Mouse (Mus musculus) midbrain, postnatal 0 days (tissue): Measurements from ENCODE around the gene Kremen2. TPM values are rescaled to one million over a fixed set of nuclear protein-coding genes. Genes with fewer than 3 reads are reported as not detected.

ENCODE experiments used
- ATAC-seq: fragments of 200-750 bp; cut with Nextera tagmentation; 2 replicates; pipeline ENCODE4 v1.8.0; 2017; ENCODE audit warnings: moderate number of reproducible peaks, mild to moderate bottlenecking, moderate TSS enrichment, moderate library complexity; ENCODE audit not compliant: low FRiP score
- DNase-seq: peaks from one replicate; pipeline ENCODE4 v3.0.0-alpha.2; 2015; ENCODE audit warnings: low spot score
- H3K27ac ChIP-seq: fragments of 300-500 bp; sonication (generic); 2 replicates; pipeline ENCODE4 v1.5.1; 2014; ENCODE audit warnings: low read depth, mild to moderate bottlenecking, low read length, mixed read lengths
- H3K27me3 ChIP-seq: fragments of 300-500 bp; sonication (generic); 2 replicates; pipeline ENCODE4 v1.6.1; 2014; ENCODE audit warnings: low read length, control low read depth, mixed read lengths; ENCODE audit not compliant: insufficient read depth
- H3K36me3 ChIP-seq: fragments of 300-500 bp; sonication (generic); 2 replicates; pipeline ENCODE4 v1.6.1; 2014; ENCODE audit warnings: low read length, control low read depth, mixed read lengths; ENCODE audit not compliant: insufficient read depth
- H3K4me1 ChIP-seq: fragments of 300-500 bp; sonication (generic); 2 replicates; pipeline ENCODE4 v1.6.1; 2014; ENCODE audit warnings: mild to moderate bottlenecking, control low read depth, antibody characterized with exemption, low read length, mixed read lengths; ENCODE audit not compliant: insufficient read depth
- H3K4me2 ChIP-seq: fragments of 300-500 bp; sonication (generic); 2 replicates; pipeline ENCODE4 v1.6.1; 2014; ENCODE audit warnings: low read depth, mild to moderate bottlenecking, low read length, mixed read lengths; ENCODE audit not compliant: poor library complexity, severe bottlenecking
- H3K4me3 ChIP-seq: fragments of 300-500 bp; sonication (generic); 2 replicates; pipeline ENCODE4 v1.5.1; 2014; ENCODE audit warnings: low read depth, mild to moderate bottlenecking, low read length, moderate library complexity
- H3K9ac ChIP-seq: fragments of 300-500 bp; sonication (generic); replicated peaks from 2 replicates; pipeline ENCODE4 v1.6.1; 2014; ENCODE audit warnings: mild to moderate bottlenecking, low read length, moderate library complexity, mixed read lengths; ENCODE audit not compliant: poor library complexity, severe bottlenecking
- H3K9me3 ChIP-seq: fragments of 300-500 bp; sonication (generic); 2 replicates; pipeline ENCODE4 v1.6.1; 2016; ENCODE audit warnings: low read length, control low read depth
- CTCF ChIP-seq: IDR thresholded peaks from 2 replicates; pipeline ENCODE4 v1.5.1; 2016; ENCODE audit warnings: antibody characterized with exemption, mild to moderate bottlenecking
- WGBS: fragments of 180-500 bp; shearing (Covaris S2); extraction: QIAGEN DNeasy Blood & Tissue Kit; methylation state at CpG from one replicate; pipeline ENCODE4 v1.1.7; 2014; 5-methylcytosine and 5-hydroxymethylcytosine counted together
- polyA plus RNA-seq: library from polyadenylated mRNA; unstranded; fragments of >200 nt; fragmentation: Nextera tagmentation; extraction: Ambion mirVana; gene quantifications from 2 replicates; pipeline ENCODE4 v1.2.1, GENCODE M21; 2015
- total RNA-seq: library from RNA; depleted of rRNA; stranded (reverse); fragments of >200 nt; gene quantifications from 2 replicates; pipeline ENCODE4 v1.2.3, GENCODE M21; 2014

Kremen2 gene
- total and polyA plus RNA-seq, 2 experiments from 2014 or later: 0.38 to 1.3 TPM

DNA sequence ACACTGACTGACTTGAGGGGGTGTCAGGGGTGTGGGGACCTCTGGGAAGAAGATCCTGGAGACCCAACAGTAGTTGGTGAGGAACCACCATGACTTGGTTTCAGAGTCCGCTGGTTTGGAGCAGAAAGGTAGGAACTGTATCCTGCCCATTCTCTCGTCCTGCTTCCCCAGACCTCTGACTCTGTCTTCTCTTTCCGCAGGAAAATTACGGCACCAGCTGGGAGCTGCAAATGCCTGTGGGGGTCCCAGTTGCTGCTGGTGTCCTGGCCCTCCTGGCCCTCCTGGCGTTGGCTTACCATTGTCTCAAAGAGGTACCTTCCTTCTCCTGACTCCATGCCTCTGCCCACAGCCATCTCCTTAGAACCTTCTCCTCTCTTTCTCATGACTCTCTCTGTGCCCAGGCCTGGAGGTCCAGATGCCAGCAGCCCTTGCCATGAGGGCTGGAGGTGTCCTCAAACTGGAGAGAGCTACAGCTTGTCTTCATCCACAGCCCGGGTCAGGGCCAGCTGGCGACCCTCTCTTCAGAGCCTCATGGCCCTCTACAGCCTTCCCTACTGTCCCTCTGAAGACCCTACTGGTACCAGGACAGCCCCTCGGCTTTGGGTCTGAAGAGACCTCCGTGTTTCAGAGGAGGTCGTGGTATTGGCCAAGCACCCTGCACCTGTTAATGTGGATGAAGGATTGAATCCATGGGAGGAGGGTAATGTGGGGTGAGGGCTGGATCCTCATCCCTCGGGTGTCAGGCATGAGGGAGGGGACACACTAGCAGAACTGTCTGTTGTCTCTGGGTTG is 4.0 kb upstream of the Kremen2 start:
- no peak for TF ChIP-seq CTCF
- 86% methylated on average over 11 of the region's 11 CpGs for WGBS

DNA sequence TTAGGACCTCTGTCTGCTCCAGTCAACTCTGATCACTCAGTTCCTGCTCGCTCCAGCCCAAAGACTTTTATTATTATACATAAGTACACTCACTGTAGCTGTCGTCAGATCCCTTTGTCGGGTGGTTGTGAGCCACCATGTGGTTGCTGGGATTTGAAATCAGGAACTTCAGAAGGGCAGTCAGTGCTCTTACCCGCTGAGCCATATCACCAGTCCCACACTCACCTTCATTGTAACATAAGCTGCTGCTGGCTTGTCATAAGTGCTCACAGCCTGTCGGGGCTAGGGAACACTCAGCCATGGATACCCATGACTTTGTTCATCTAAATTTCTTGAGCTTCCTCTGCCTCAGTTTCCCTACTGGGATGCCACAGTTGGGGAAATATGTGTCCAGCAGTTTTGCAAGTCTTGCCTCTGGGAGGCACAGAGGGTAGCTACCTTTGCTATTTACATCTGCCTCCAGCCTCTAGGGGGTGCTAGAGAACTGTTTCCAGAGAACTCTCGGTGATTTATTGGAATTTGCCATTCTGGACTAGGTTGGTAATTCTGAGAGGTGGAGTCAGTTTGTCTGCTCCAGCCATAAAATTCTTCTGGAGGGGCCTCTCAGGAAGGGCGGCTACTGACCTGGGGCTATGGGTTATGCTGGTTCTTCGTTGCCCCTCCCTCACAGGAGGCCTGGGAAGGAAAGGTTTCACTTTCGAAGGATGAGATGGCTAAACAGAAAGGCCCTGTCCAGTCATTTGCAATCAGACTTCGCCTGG is 3.2 kb upstream of the Kremen2 start:
- H3K9ac ChIP-seq: no peak overlapping the region
- TF ChIP-seq CTCF: peak; percentile 75
- H3K4me1 ChIP-seq: peaks cover 5% of the 10 kb centered on the region
- ATAC-seq: no peak
- no peak overlapping the region for H3K27ac ChIP-seq
- peaks cover 17% of the 10 kb centered on the region; the same call in 1 of the 2 replicates for H3K27me3 ChIP-seq
- H3K4me2 ChIP-seq: 0 out of 2 replicates have a peak overlapping the region, but pooled peaks have one; percentile 12
- H3K36me3 ChIP-seq: peaks cover 31% of the 10 kb centered on the region
- H3K4me3 ChIP-seq: no peak overlapping the region
- no peaks in the 10 kb centered on the region for H3K9me3 ChIP-seq
- DNase-seq: peak; percentile 71
- WGBS: 37% methylated on average over 10 of the region's 10 CpGs

More for the DNA sequence above, 4.0 kb upstream of the Kremen2 start:
- peaks cover 10% of the 10 kb centered on the region; the same call in 1 of the 2 replicates for H3K27me3 ChIP-seq
- no peak overlapping the region for H3K4me2 ChIP-seq
- no peak overlapping the region for H3K9ac ChIP-seq
- ATAC-seq (no peak), DNase-seq (no peak)
- H3K4me3 ChIP-seq: no peak overlapping the region
- no peak overlapping the region for H3K27ac ChIP-seq
- peaks cover 39% of the 10 kb centered on the region for H3K36me3 ChIP-seq
- peaks cover 5% of the 10 kb centered on the region for H3K4me1 ChIP-seq
- H3K9me3 ChIP-seq: no peaks in the 10 kb centered on the region

DNA sequence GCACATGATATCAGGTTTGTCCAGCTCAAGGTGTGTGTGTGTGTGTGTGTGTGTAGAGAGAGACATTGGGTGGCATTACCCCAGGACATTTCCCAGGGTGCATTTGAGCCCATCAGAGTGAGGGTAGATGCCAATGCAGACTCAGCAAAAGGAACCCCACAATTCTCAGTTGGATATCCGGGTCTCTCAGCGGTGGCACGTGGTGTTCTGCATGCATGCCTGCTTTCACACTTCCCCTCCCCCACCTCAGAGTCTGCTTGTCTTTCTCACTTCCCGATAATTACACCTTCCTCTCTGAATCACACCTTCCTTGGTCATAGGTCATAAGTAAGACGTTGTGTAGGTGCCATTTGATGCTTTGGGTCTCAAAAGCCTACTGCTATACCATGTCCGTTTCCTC is 2.4 kb upstream of the Kremen2 start:
- no peak for TF ChIP-seq CTCF
- no peak overlapping the region for H3K27ac ChIP-seq
- no peak for ATAC-seq
- 43% methylated on average over 6 of the region's 6 CpGs for WGBS
- no peak overlapping the region for H3K4me3 ChIP-seq
- DNase-seq: no peak
- H3K27me3 ChIP-seq: peaks cover 24% of the 10 kb centered on the region
- peaks cover 23% of the 10 kb centered on the region for H3K36me3 ChIP-seq
- no peak overlapping the region for H3K4me2 ChIP-seq
- H3K9ac ChIP-seq: no peak overlapping the region
- no peaks in the 10 kb centered on the region for H3K9me3 ChIP-seq
- H3K4me1 ChIP-seq: peaks cover 5% of the 10 kb centered on the region

DNA sequence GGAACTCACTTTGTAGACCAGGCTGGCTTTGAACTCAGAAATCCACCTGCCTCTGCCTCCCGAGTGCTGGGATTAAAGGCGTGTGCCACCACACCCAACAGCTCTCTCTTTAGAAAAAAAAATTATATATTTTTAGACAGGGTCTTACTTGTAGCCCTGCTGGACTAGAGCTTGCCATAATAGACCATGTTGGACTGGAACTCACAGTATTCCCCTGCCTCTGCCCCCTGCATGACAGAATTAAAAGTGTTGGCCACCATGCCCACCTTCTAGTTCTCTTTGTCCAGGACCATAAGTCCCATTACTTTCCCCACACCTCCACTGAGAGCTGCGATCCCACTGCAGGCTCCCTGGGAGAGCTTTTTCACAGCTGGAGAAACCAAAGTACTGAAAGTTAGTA is 1.8 kb upstream of the Kremen2 start:
- peaks cover 5% of the 10 kb centered on the region for H3K4me1 ChIP-seq
- ATAC-seq: no peak
- H3K27me3 ChIP-seq: peaks cover 30% of the 10 kb centered on the region
- H3K4me3 ChIP-seq: no peak overlapping the region
- H3K4me2 ChIP-seq: no peak overlapping the region
- H3K36me3 ChIP-seq: peaks cover 18% of the 10 kb centered on the region
- 87% methylated on average over 3 of the region's 3 CpGs for WGBS
- no peak overlapping the region for H3K9ac ChIP-seq
- DNase-seq: no peak
- no peak for TF ChIP-seq CTCF
- H3K9me3 ChIP-seq: no peaks in the 10 kb centered on the region
- H3K27ac ChIP-seq: no peak overlapping the region

DNA sequence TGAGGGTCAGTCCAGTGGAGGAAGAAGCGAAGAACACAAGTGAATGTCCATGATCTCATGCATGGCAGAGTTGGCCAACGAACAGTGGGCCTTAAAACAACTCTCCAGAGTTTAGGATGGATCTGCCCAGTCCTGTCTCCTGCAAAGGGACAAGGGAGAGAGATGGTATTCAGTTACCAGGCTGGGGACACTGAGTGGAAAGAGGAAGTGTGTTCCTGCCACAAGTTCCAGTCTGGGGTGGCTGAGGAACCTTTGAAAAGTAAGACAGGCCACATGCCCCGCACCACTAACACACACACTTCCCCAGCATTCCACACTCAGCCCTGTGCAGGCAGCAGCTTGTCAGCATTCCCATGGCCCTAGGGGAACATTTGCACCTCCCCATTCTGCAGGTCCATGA is 1.1 kb upstream of the Kremen2 start:
- ATAC-seq: no peak
- Histone ChIP-seq H3K4me1 (peaks cover 5% of the 10 kb centered on the region), H3K9me3 (no peaks in the 10 kb centered on the region), H3K36me3 (peaks cover 10% of the 10 kb centered on the region), H3K4me2 (no peak overlapping the region), H3K27me3 (peaks cover 37% of the 10 kb centered on the region), H3K4me3 (no peak overlapping the region), H3K27ac (no peak overlapping the region), H3K9ac (no peak overlapping the region)
- no peak for DNase-seq
- no peak for TF ChIP-seq CTCF
- WGBS: 87% methylated on average over 3 of the region's 3 CpGs

DNA sequence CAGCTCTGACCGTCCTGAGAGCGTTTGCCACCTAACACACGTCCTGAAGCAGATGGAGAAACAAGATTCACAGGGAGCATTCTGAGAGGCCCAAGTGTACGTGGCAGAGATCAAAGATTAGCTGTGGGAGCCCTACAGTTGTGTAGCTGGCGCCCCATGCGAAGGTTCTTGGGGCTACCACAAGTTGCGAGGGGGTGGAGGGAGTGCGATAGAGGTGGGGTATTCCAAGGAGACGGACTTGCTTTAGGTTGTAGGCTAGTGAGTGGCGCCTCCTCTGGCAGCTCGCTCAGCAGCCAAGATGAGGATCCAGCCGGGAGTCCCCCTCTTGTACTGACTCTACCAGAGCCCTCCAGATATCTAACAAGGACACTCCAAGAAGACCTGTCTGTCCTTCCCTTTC is 678 bp upstream of the Kremen2 start:
- WGBS: 5% methylated on average over 12 of the region's 12 CpGs
- peaks cover 5% of the 10 kb centered on the region for H3K4me1 ChIP-seq
- peak overlapping the region; percentile 45 for H3K4me3 ChIP-seq
- H3K27me3 ChIP-seq: peaks cover 42% of the 10 kb centered on the region
- no peak for ATAC-seq
- H3K36me3 ChIP-seq: peaks cover 6% of the 10 kb centered on the region; the same call in 1 of the 2 replicates
- no peak for DNase-seq
- no peak overlapping the region for H3K27ac ChIP-seq
- H3K9me3 ChIP-seq: no peaks in the 10 kb centered on the region
- H3K4me2 ChIP-seq: peak overlapping the region; percentile 79
- TF ChIP-seq CTCF: peak; percentile 52
- 0 out of 2 replicates have a peak overlapping the region, but pooled peaks have one; percentile 52 for H3K9ac ChIP-seq
